Mouse (Mus musculus): ENCODE measurements around the gene Gm2832. TPM values are rescaled to one million over a fixed set of nuclear protein-coding genes. Genes with fewer than 3 reads are reported as not detected.
"Not testable (repeated sequence)": the region's sequence is repeated elsewhere in the genome, so short reads cannot be mapped to it uniquely, and the experiment has no call there.

Gene Gm2832
- 0.17 TPM in 1 of 2 replicates, not detected in the other for polyA plus RNA-seq (2015; fragmentation: Nextera tagmentation; extraction: Ambion mirVana)

DNA sequence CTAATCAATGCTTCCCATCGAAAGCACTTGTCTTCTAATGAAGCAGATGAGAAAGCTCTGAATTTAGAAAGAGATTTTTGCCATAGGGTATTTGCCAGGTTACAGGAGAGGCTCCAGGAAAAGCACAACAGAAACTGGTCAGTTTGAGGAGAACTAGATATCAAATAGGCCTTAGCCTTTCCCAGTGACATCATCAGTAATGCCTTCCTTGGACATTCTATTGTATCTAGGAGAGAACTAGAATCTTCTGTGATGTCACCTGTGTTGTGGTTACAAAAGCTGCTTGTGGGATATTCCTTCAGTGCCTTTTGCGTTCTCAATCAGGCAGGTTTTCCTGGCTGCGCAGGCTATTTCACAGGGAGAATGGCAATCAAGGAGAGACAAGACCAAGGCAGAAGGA lies at the start of gene Gm2832:
Gene Gm2832, plus strand, starts transcription at position 301 of the 400 bp plus-strand sequence.
- not testable (repeated sequence) for H3K27me3 ChIP-seq; H3K4me3 ChIP-seq (replicated peaks); H3K27ac ChIP-seq; H3K4me2 ChIP-seq (replicated peaks); H3K4me1 ChIP-seq (replicated peaks); H3K36me3 ChIP-seq; H3K9ac ChIP-seq (replicated peaks); H3K9me3 ChIP-seq; ATAC-seq
- 85% methylated on average over 2 of the region's 3 CpGs for WGBS

GRCm38 (mm10) chr14:41263296-41263695 lies 15.3 kb upstream of the Gm2832 start:
- 32% methylated on average over 4 of the region's 4 CpGs for WGBS
- H3K36me3 ChIP-seq; H3K27me3 ChIP-seq; H3K27ac ChIP-seq; H3K4me1 ChIP-seq (replicated peaks); H3K9me3 ChIP-seq; H3K9ac ChIP-seq (replicated peaks); H3K4me2 ChIP-seq (replicated peaks); H3K4me3 ChIP-seq (replicated peaks); ATAC-seq: not testable (repeated sequence)

- H3K4me2 ChIP-seq (replicated peaks): peak overlapping the region; percentile 52
- H3K36me3 ChIP-seq; H3K9ac ChIP-seq (replicated peaks); H3K27me3 ChIP-seq; H3K9me3 ChIP-seq; H3K4me1 ChIP-seq (replicated peaks); H3K27ac ChIP-seq: not testable (repeated sequence)
- H3K4me3 ChIP-seq (replicated peaks): peak overlapping the region; percentile 34
- peak; percentile 92 for ATAC-seq
- WGBS: 5% methylated on average over 21 of the region's 29 CpGs
These were observed 14.5 kb upstream of the Gm2832 start for GRCm38 (mm10) chr14:41263853-41264755.

DNA sequence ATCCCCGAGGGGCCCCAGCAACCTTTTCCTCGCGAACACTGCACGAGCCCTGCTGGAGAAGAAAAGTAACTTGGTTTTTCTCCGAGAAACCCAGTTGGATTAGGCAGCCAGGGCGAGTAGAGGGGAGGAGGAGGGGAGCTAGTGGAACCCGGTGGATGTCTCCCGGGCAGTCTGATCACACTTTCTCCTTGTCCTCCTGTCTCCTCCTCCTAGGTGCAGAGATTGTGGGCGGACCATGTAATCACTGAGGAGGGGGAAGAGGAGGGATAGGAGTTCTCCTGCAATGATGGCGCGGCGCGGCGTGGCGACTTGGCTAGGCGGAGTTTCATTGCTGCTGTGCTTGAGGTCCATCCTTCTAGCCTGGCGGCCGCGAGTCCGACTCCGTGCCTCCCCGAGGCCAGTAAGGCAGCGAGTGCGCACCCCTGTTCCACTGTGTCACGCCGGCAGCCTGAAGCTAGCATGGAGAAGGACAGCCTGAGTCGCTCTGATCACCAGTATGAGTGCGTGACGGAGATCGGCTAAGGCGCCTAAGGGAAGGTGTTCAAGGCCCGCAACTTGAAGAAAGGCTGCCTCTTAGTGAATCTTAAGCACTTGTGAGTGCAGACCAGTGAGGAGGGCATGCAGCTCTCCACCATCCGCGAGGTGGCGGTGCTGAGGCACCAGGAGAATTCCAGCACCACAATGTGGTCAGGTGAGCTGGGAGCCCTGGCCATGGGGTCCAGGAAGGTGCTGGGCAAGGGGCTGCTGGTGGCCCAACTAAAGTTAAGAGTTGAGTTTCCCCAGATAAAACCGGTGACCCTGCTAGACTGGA lies 13.6 kb upstream of the Gm2832 start:
- H3K9ac ChIP-seq (replicated peaks); H3K9me3 ChIP-seq; H3K36me3 ChIP-seq; H3K27me3 ChIP-seq; H3K4me1 ChIP-seq (replicated peaks); H3K27ac ChIP-seq: not testable (repeated sequence)
- peak; percentile 94 for ATAC-seq
- Histone ChIP-seq H3K4me3 (replicated peaks) (peak overlapping the region; percentile 34), H3K4me2 (replicated peaks) (peak overlapping the region; percentile 52)
- 1% methylated on average over 26 of the region's 36 CpGs for WGBS

DNA sequence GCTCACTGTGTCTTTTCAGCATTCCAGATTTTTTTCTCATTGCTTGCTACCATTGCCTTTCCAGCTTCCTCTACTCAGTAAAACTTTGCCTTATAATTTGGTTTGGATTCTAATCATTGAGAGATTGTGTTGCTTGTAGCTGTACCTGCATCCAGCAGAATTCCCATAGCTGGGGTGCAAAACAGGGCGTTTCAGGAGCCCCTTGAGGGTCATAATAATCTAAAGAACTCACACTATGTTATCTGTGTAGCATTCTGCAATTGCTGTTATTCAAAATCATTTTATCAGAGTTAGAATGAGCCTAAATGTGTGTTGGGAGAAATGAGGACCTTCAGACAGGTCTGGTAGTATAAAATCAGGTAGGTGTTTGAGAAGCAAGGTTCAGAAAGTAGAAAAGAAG lies 7.4 kb downstream of the Gm2832 start:
- not testable (repeated sequence) for H3K9me3 ChIP-seq; H3K4me3 ChIP-seq (replicated peaks); H3K27ac ChIP-seq; H3K9ac ChIP-seq (replicated peaks); H3K4me1 ChIP-seq (replicated peaks); H3K4me2 ChIP-seq (replicated peaks); H3K27me3 ChIP-seq; ATAC-seq; H3K36me3 ChIP-seq
- WGBS: 44% methylated on average over 1 of the region's 1 CpGs

Other genes with a start within 250 kb of the Gm2832 start
- 0.40 TPM in 1 of 2 replicates, not detected in the other for gene Dydc2, start 209.6 kb upstream of the Gm2832 start, polyA plus RNA-seq (2015; fragmentation: Nextera tagmentation; extraction: Ambion mirVana)
- not detected in 2 replicates for gene Dydc1, start 205.9 kb upstream of the Gm2832 start, polyA plus RNA-seq (2015; fragmentation: Nextera tagmentation; extraction: Ambion mirVana)
- gene Mat1a, start 173.8 kb upstream of the Gm2832 start, polyA plus RNA-seq (2015; fragmentation: Nextera tagmentation; extraction: Ambion mirVana): not detected in 2 replicates
- not detected in 2 replicates for gene Sftpa1, start 147.0 kb upstream of the Gm2832 start, polyA plus RNA-seq (2015; fragmentation: Nextera tagmentation; extraction: Ambion mirVana)
- not detected in 2 replicates for gene Mbl1, start 127.3 kb upstream of the Gm2832 start, polyA plus RNA-seq (2015; fragmentation: Nextera tagmentation; extraction: Ambion mirVana)
- not detected in 2 replicates for gene Sftpd, start 93.7 kb upstream of the Gm2832 start, polyA plus RNA-seq (2015; fragmentation: Nextera tagmentation; extraction: Ambion mirVana)
- not detected in 2 replicates for gene Gm5798, start 69.8 kb downstream of the Gm2832 start, polyA plus RNA-seq (2015; fragmentation: Nextera tagmentation; extraction: Ambion mirVana)
- not detected in 2 replicates for gene Gm7945, start 107.6 kb downstream of the Gm2832 start, polyA plus RNA-seq (2015; fragmentation: Nextera tagmentation; extraction: Ambion mirVana)
- gene Gm6482, start 129.5 kb downstream of the Gm2832 start, polyA plus RNA-seq (2015; fragmentation: Nextera tagmentation; extraction: Ambion mirVana): not detected in 2 replicates
- gene Gm7954, start 174.7 kb downstream of the Gm2832 start, polyA plus RNA-seq (2015; fragmentation: Nextera tagmentation; extraction: Ambion mirVana): not detected in 2 replicates
- gene Gm3486, start 210.7 kb downstream of the Gm2832 start, polyA plus RNA-seq (2015; fragmentation: Nextera tagmentation; extraction: Ambion mirVana): not detected in 2 replicates